Mouse (Mus musculus) forelimb bud, embryonic 11.5 days (tissue): ENCODE data around the gene Sprr2f.

Source experiments
- DNase-seq: peaks from one replicate; pipeline ENCODE4 v3.0.0-alpha.2; 2012; ENCODE audit warnings: low read depth, low spot score

The Sprr2f gene

GRCm38 (mm10) chr3:92364887-92365286 is at the start of gene Sprr2f:
Sprr2f (plus strand) TSS chr3:92365187.
- no peak for DNase-seq

- DNase-seq: no peak
Measured at GRCm38 (mm10) chr3:92316320-92316719, 48.7 kb upstream of the Sprr2f start, which contains the start of gene Sprr2b. Sprr2b (plus strand) TSS chr3:92316620.

- no peak for DNase-seq
Measured at GRCm38 (mm10) chr3:92317384-92317783, 47.6 kb upstream of the Sprr2f start.

GRCm38 (mm10) chr3:92336278-92336677 is 28.7 kb upstream of the Sprr2f start:
- DNase-seq: no peak

- DNase-seq: no peak
Measured at GRCm38 (mm10) chr3:92338840-92339239, 26.1 kb upstream of the Sprr2f start, which contains the start of gene Sprr2d. Sprr2d (plus strand) TSS chr3:92339140.

- DNase-seq: no peak
Measured at GRCm38 (mm10) chr3:92351843-92352242, 13.1 kb upstream of the Sprr2f start, which contains the start of gene Sprr2e. Sprr2e (plus strand) TSS chr3:92352143.

GRCm38 (mm10) chr3:92361619-92362018 is 3.4 kb upstream of the Sprr2f start:
- no peak for DNase-seq

- no peak for DNase-seq
Measured at GRCm38 (mm10) chr3:92373613-92374012, 8.6 kb downstream of the Sprr2f start.

- DNase-seq: no peak
Measured at GRCm38 (mm10) chr3:92385385-92385784, 20.4 kb downstream of the Sprr2f start, which contains the start of gene Sprr2h. Sprr2h (plus strand) TSS chr3:92385685.

GRCm38 (mm10) chr3:92394301-92394700 is 29.3 kb downstream of the Sprr2f start:
- DNase-seq: no peak

- DNase-seq: no peak
Measured at GRCm38 (mm10) chr3:92407691-92408090, 42.7 kb downstream of the Sprr2f start, which contains the start of gene Sprr2i. Sprr2i (plus strand) TSS chr3:92407991.
